Mouse (Mus musculus) hindbrain, embryonic 12.5 days (tissue): Measurements from ENCODE around the gene Zrsr2. TPM values are rescaled to one million over a fixed set of nuclear protein-coding genes. Genes with fewer than 3 reads are reported as not detected.
A peak's percentile ranks its signal among the peaks of the same experiment; 100 is the strongest.

Experiments used
- ATAC-seq: fragments of 200-750 bp; cut with Nextera tagmentation; 2 replicates; pipeline ENCODE4 v1.8.0; 2017; ENCODE audit warnings: moderate TSS enrichment; ENCODE audit not compliant: low FRiP score
- H3K27ac ChIP-seq: fragments of 300-500 bp; sonication (generic); 2 replicates; pipeline ENCODE4 v1.5.1; 2016; ENCODE audit warnings: mild to moderate bottlenecking
- H3K27me3 ChIP-seq: fragments of 300-500 bp; sonication (generic); 2 replicates; pipeline ENCODE4 v1.6.1; 2016; ENCODE audit warnings: mild to moderate bottlenecking
- H3K36me3 ChIP-seq: fragments of 300-500 bp; sonication (generic); 2 replicates; pipeline ENCODE4 v1.6.1; 2016; ENCODE audit warnings: mild to moderate bottlenecking
- H3K4me1 ChIP-seq: fragments of 300-500 bp; sonication (generic); 2 replicates; pipeline ENCODE4 v1.6.1; 2016
- H3K4me2 ChIP-seq: fragments of 300-500 bp; sonication (generic); replicated peaks from 2 replicates; pipeline ENCODE4 v1.6.1; 2016; ENCODE audit warnings: mild to moderate bottlenecking
- H3K4me3 ChIP-seq: fragments of 300-500 bp; sonication (generic); 2 replicates; pipeline ENCODE4 v1.5.1; 2016; ENCODE audit warnings: mild to moderate bottlenecking
- H3K9ac ChIP-seq: fragments of 300-500 bp; sonication (generic); 2 replicates; pipeline ENCODE4 v1.6.1; 2016; ENCODE audit warnings: mild to moderate bottlenecking, moderate library complexity
- H3K9me3 ChIP-seq: fragments of 300-500 bp; sonication (generic); replicated peaks from 2 replicates; pipeline ENCODE4 v1.6.1; 2016; ENCODE audit warnings: mild to moderate bottlenecking
- WGBS: fragments of 180-500 bp; shearing (Covaris S2); methylation state at CpG from one replicate; pipeline ENCODE4 v1.1.7; 2016; 5-methylcytosine and 5-hydroxymethylcytosine counted together
- polyA plus RNA-seq: library from polyadenylated mRNA; unstranded; fragments of >200 nt; fragmentation: Nextera tagmentation; extraction: Ambion mirVana; gene quantifications from 2 replicates; pipeline ENCODE4 v1.2.1, GENCODE M21; 2016

The Zrsr2 gene
- polyA plus RNA-seq = 72.2 and 72.6 TPM in 2 replicates

- Histone ChIP-seq H3K4me1 (peaks cover 4% of the 10 kb centered on the region), H3K4me3 (peak within 1 kb of the TSS; percentile 60), H3K27ac (peak within 1 kb of the TSS; percentile 96), H3K27me3 (peaks cover 7% of the 10 kb centered on the region), H3K9ac (peak within 1 kb of the TSS; percentile 76), H3K36me3 (peaks cover 15% of the 10 kb centered on the region), H3K9me3 (no peaks in the 10 kb centered on the region), H3K4me2 (peak within 1 kb of the TSS; percentile 58)
- ATAC-seq = peak; percentile 98
- WGBS = 26% methylated on average over 29 of the region's 29 CpGs
Observed at GRCm38 (mm10) chrX:163958467-163958875, at the start of gene Zrsr2. Gene Zrsr2, minus strand, starts transcription at chrX:163958661.

DNA sequence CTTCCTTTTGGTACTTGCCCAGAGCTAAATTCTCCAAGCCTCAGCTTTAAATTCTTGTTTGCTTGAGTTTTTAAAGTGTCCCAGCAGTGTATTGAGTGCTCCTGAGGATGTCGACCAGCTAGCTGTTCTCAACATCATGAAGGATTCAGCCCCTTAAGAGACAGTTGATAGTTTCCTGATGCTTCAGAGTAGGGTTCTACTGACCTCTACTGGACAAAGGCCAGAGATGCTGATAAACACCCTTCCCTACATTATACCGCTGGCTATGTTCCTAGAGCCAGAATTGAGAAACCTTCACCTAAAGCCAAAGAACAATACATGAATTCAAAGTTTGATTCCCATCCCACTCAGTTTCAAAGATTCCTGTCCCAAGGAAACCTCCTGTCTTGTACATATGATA is 46.3 kb upstream of the Zrsr2 start:
- Histone ChIP-seq H3K36me3 (no peaks in the 10 kb centered on the region), H3K27ac (no peak overlapping the region), H3K9me3 (no peaks in the 10 kb centered on the region), H3K4me2 (no peak overlapping the region), H3K4me1 (no peaks in the 10 kb centered on the region), H3K4me3 (no peak overlapping the region), H3K27me3 (no peaks in the 10 kb centered on the region), H3K9ac (no peak overlapping the region)
- 33% methylated on average over 2 of the region's 2 CpGs for WGBS
- ATAC-seq = 0 out of 2 replicates have a peak, but pooled peaks have one; percentile 54

GRCm38 (mm10) chrX:163999848-164000247 is 41.4 kb upstream of the Zrsr2 start:
- Histone ChIP-seq H3K27ac (no peak overlapping the region), H3K9me3 (no peaks in the 10 kb centered on the region), H3K4me1 (no peaks in the 10 kb centered on the region), H3K4me3 (no peak overlapping the region), H3K4me2 (no peak overlapping the region), H3K36me3 (no peaks in the 10 kb centered on the region), H3K27me3 (peaks cover 9% of the 10 kb centered on the region; the same call in 1 of the 2 replicates), H3K9ac (no peak overlapping the region)
- ATAC-seq = no peak
- 92% methylated on average over 1 of the region's 1 CpGs for WGBS

- no peak overlapping the region for H3K9ac ChIP-seq
- no peak for ATAC-seq
- no peak overlapping the region for H3K4me3 ChIP-seq
- no peak overlapping the region for H3K4me2 ChIP-seq
- H3K4me1 ChIP-seq = no peaks in the 10 kb centered on the region
- 85% methylated on average over 3 of the region's 3 CpGs for WGBS
- H3K36me3 ChIP-seq = no peaks in the 10 kb centered on the region
- H3K27ac ChIP-seq = no peak overlapping the region
- H3K9me3 ChIP-seq = no peaks in the 10 kb centered on the region
- H3K27me3 ChIP-seq = peaks cover 9% of the 10 kb centered on the region; the same call in 1 of the 2 replicates
Observed at GRCm38 (mm10) chrX:163996754-163997153, 38.3 kb upstream of the Zrsr2 start.

- Histone ChIP-seq H3K27me3 (no peaks in the 10 kb centered on the region; the same call in 1 of the 2 replicates), H3K36me3 (no peaks in the 10 kb centered on the region), H3K4me3 (no peak overlapping the region), H3K27ac (no peak overlapping the region), H3K4me1 (no peaks in the 10 kb centered on the region), H3K9me3 (no peaks in the 10 kb centered on the region), H3K4me2 (no peak overlapping the region), H3K9ac (no peak overlapping the region)
- WGBS = 59% methylated on average over 3 of the region's 3 CpGs
- ATAC-seq = no peak
Observed at GRCm38 (mm10) chrX:163987718-163988374, 29.4 kb upstream of the Zrsr2 start.

DNA sequence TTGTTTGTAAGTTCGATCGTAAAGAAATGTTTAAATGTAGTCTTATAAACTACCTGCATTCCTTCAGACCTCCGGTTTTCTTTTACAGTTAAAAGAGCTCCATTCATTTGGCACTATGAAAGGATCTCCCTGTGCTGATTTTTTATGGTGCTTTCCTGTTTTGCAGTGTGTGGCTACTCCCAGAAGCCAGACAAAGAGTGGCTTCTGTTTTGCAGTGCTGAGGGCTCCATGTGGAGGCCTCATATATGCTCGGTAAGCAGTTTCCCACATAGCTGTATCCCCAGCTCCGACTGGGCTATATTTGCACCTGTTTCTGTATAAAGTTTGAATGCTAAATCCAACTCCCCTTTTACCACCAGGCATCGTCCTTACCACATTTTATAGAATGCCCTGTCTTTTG is 23.7 kb upstream of the Zrsr2 start:
- H3K4me2 ChIP-seq = no peak overlapping the region
- no peak overlapping the region for H3K4me3 ChIP-seq
- no peaks in the 10 kb centered on the region for H3K9me3 ChIP-seq
- H3K36me3 ChIP-seq = no peaks in the 10 kb centered on the region
- H3K4me1 ChIP-seq = no peaks in the 10 kb centered on the region
- WGBS = 80% methylated on average over 6 of the region's 6 CpGs
- no peak for ATAC-seq
- H3K9ac ChIP-seq = no peak overlapping the region
- H3K27ac ChIP-seq = no peak overlapping the region
- peaks cover 4% of the 10 kb centered on the region; the same call in 1 of the 2 replicates for H3K27me3 ChIP-seq

GRCm38 (mm10) chrX:163981500-163981899 is 23.0 kb upstream of the Zrsr2 start:
- Histone ChIP-seq H3K27ac (no peak overlapping the region), H3K4me1 (no peaks in the 10 kb centered on the region), H3K9ac (no peak overlapping the region), H3K27me3 (peaks cover 4% of the 10 kb centered on the region; the same call in 1 of the 2 replicates), H3K4me2 (no peak overlapping the region), H3K9me3 (no peaks in the 10 kb centered on the region), H3K4me3 (no peak overlapping the region), H3K36me3 (no peaks in the 10 kb centered on the region)
- no peak for ATAC-seq
- 54% methylated on average over 4 of the region's 4 CpGs for WGBS

GRCm38 (mm10) chrX:163981092-163981491 is 22.6 kb upstream of the Zrsr2 start:
- ATAC-seq = no peak
- Histone ChIP-seq H3K4me1 (no peaks in the 10 kb centered on the region), H3K9ac (no peak overlapping the region), H3K27ac (no peak overlapping the region), H3K4me3 (no peak overlapping the region), H3K4me2 (no peak overlapping the region), H3K27me3 (peaks cover 4% of the 10 kb centered on the region; the same call in 1 of the 2 replicates), H3K36me3 (no peaks in the 10 kb centered on the region), H3K9me3 (no peaks in the 10 kb centered on the region)
- WGBS = 93% methylated on average over 1 of the region's 1 CpGs

DNA sequence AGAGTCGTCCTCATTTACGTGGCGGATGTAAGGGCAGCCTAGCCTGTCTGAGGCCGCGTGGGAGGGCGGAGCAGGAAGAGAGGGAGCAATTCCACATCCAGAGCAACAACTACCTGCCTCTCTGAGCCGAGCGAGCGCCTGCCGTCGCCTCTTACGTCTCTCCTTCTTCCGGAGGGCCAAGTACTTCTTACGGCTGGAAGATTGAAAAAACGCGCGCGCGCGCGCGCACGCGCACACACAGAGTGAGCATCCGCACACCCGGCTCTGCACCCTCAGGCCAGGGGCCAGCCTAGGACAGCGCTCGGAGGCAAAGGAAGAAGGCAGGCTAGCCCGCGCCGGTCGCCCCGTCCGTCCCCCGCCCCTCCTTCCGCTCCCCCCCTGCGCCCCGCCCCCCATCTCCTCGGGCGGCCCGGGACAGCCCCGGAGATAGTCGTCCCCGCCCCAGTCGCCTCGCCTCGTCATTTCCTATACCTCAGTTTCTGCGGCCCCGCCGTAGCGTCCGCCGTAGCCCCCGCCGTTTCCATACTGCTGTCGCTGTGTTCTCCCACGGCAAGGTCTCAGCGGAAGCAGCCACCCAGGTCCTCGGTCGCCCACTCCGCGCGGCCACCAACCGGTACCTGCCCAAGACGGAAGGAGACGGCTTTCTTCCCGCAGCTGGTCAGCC is 526 bp downstream of the Zrsr2 start:
- H3K27ac ChIP-seq = peak overlapping the region; percentile 96
- H3K4me3 ChIP-seq = peak overlapping the region; percentile 60
- peak overlapping the region; percentile 76 for H3K9ac ChIP-seq
- H3K27me3 ChIP-seq = peaks cover 7% of the 10 kb centered on the region
- peak; percentile 95 for ATAC-seq
- H3K4me1 ChIP-seq = peaks cover 4% of the 10 kb centered on the region
- peak overlapping the region; percentile 58 for H3K4me2 ChIP-seq
- H3K36me3 ChIP-seq = peaks cover 19% of the 10 kb centered on the region
- H3K9me3 ChIP-seq = no peaks in the 10 kb centered on the region
- WGBS = 33% methylated on average over 33 of the region's 67 CpGs

- 44% methylated on average over 12 of the region's 12 CpGs for WGBS
- H3K36me3 ChIP-seq = peaks cover 20% of the 10 kb centered on the region
- H3K27ac ChIP-seq = peak overlapping the region; percentile 96; the same call in 1 of the 2 replicates
- no peak for ATAC-seq
- H3K9me3 ChIP-seq = no peaks in the 10 kb centered on the region
- peaks cover 4% of the 10 kb centered on the region for H3K4me1 ChIP-seq
- H3K9ac ChIP-seq = peak overlapping the region; percentile 76
- H3K4me2 ChIP-seq = peak overlapping the region; percentile 58
- peak overlapping the region; percentile 60 for H3K4me3 ChIP-seq
- peaks cover 7% of the 10 kb centered on the region for H3K27me3 ChIP-seq
Observed at GRCm38 (mm10) chrX:163957381-163957780, 1.1 kb downstream of the Zrsr2 start.

DNA sequence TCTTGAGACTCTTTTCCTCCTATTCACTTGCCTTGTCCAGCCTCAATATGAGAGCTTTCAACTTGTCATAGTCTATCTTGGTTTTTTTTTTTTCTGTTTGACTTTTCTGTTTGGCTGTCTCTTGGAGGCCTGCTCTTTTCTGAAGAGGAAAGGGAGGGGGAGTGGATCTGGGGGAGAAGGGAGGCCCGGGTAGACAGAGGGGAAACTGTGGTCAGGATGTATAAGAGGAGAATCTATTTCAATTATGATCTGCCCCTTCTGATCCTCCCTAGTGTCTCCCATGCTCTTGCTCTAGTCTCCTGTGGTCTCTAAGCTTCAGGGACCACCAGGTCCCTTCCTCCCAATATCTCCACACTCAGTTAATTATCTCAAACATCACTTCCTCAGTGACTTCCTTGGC is 6.8 kb downstream of the Zrsr2 start:
- H3K9me3 ChIP-seq = no peaks in the 10 kb centered on the region
- H3K36me3 ChIP-seq = peaks cover 25% of the 10 kb centered on the region
- H3K4me1 ChIP-seq = no peaks in the 10 kb centered on the region
- no peak overlapping the region for H3K4me2 ChIP-seq
- ATAC-seq = no peak
- no peak overlapping the region for H3K9ac ChIP-seq
- H3K4me3 ChIP-seq = no peak overlapping the region
- no peaks in the 10 kb centered on the region for H3K27me3 ChIP-seq
- H3K27ac ChIP-seq = no peak overlapping the region
- 64% methylated on average over 1 of the region's 1 CpGs for WGBS

GRCm38 (mm10) chrX:163944381-163944780 is 14.1 kb downstream of the Zrsr2 start:
- H3K27me3 ChIP-seq = no peaks in the 10 kb centered on the region
- 86% methylated on average over 3 of the region's 3 CpGs for WGBS
- peaks cover 27% of the 10 kb centered on the region for H3K36me3 ChIP-seq
- no peak overlapping the region for H3K4me2 ChIP-seq
- no peaks in the 10 kb centered on the region for H3K4me1 ChIP-seq
- H3K4me3 ChIP-seq = no peak overlapping the region
- H3K9me3 ChIP-seq = no peaks in the 10 kb centered on the region
- H3K9ac ChIP-seq = no peak overlapping the region
- no peak overlapping the region for H3K27ac ChIP-seq
- ATAC-seq = no peak
